Mouse (Mus musculus): ENCODE measurements around the gene Gnb4.

Gene Gnb4

DNA sequence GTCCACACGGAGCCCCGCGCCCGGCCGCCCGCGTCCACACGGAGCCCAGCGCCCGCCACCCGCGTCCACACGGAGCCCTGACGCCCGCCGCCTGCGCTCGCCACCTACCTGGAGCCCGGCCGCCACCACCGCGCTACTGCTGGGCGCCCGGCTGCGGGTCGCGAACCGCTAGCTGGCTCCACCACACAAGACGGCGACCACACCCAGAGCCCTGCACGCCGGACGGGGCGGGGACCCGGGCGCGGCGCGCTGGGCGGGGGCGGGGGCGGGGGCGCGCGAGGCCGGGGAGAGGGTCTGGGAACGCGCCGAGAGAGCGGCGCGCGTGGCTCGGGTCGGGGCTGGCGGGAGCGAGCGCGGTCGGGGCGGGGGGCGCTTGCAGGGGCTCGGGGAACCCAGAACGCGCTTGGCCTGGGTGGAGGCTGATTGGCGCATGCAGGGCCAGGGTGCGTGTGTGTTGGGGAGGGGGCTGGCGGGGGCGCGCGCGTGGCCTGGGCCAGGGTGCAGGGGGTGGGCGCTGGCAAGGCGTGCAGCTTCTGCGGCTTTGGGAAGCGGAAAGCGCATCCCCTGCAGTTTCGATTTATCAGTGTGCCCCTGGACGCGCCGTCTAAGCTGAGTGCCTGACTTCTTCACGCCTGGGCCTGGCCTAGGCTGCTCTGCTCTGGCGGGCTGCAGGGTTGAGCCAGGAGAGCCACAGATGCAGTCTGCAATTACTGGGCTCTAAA is at the start of gene Gnb4:
Gene Gnb4, minus strand, starts transcription at position 255 of the 722 bp plus-strand sequence.
- no peak for DNase-seq (ENCODE audit: low read depth)

DNA sequence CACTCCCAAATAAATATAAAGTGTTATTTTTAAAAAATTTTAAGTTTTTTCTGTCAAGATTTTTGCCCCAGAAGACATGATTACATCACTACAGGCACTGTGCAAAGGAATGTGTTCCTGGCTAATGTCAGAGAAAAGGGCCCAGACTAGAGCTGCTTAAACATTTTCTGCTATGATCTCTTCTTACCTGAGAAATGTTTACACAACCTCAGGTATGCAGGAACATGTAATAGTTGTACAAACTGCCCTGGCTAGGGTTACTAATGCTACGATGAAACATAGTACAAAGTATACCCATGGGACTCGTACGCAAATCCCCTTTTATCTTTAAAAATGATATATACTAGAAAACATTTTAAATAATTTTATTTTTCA is 45.2 kb upstream of the Gnb4 start:
- DNase-seq (ENCODE audit: low read depth) = no peak

DNA sequence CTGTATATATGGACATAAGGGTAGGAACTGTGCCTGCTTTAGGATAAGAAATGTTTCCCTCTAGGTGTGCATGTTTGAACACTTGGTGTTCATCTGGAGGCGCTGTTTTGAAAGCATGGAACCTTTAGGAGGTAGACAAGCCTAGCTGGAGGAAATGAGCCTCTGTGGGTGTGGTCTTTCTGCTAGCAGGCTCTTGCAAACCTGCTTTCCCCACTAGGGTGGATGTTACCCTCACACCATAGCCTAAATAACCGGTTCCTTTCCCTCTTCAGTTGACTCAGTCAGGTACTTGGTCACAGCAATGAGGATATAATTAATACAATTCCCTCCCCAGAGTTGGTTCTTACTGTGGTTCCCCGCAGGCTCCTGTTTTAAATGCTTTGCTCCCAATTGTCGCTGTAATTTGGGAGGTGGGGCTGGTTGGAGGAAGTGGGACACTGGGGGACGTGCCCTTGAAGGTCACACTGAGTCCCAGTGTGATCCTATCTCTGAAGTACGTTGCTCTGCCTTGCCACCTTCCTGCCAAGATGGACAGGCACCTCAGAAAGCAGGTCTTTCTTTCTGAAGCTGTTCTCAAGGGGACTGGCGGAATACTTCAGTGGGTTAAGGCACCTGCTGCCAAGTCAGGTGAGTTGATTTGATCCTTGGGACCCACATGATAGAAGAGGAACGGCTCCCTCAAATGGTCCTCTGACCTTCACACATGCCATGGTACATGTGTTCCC is 44.6 kb upstream of the Gnb4 start:
- DNase-seq (ENCODE audit: low read depth) = no peak

DNA sequence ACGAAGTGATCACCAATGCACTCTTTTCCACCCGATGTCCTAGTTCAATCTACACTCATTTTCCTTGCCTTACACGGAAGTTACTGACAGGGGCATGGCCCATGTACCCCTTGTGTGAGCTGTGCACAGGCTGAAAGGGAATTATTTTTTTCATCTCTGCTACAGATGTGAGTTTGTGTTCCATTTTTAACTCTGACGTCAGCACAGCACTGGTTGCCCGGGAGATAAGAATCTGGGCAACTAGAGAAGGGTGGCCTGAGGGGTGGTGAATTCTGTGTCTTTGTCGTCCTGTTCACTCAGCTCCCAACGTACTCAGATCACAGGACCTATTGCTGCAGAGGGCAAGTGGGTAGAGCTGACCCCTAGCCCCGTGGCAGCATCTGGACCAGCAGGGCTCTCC is 43.9 kb upstream of the Gnb4 start:
- DNase-seq (ENCODE audit: low read depth) = no peak

DNA sequence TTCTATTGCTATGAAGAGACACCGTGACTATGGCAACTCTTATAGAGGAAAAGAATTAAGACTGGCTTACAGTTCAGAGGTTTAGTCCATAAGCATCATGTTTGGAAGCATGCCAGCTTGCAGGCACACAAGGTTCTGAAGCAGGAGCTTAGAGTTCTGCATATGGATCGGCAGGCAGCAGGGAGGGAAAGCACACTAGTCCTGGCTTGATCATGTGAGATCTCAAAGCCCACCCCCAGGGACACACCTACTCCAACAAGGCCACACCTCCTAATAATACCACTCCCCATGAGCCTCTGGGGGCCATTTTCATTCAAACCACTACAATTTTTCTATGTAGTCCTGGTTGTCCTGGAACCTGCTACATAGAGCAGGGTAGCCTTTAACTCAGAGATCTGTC is 43.1 kb upstream of the Gnb4 start:
- DNase-seq (ENCODE audit: low read depth) = no peak

DNA sequence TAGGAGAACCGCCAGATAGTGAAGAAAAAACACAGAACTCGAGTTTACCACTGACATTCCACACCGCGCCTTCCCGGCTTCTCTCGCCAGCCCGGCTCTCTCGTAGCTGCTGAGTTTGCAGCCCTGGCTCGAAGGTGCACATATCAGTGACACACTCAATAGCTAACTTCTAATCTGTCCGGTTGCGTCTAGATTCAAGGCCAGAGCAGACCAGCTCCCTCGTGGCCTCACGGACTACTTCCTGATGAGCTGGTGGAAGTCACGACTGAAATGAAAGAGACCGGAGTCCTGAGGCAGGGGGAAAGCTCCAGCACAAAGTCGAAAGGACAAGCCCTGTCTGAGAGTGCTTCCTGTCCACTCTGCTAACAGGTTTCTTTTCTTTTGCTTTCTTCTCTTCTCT is 42.4 kb upstream of the Gnb4 start:
- DNase-seq (ENCODE audit: low read depth) = no peak

DNA sequence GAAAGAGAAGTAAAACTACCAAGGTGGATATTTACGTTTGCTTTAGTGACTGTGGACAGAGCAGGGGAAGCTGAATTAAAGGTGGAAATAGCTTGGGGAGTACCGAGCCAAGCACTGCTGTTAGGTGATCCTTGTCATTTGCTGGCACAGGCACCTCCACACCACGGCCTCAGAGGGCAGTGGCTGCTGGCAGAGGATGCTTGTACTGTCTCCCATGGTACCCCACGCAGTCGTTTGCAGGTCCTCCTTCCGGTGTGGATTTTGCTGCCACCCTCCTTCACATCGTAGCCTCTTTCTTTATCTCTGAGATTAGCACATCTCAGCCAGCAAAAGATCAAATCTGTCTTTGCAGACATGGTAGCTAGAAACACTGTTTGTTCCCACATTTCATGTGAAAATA is 42.0 kb upstream of the Gnb4 start:
- DNase-seq (ENCODE audit: low read depth) = no peak

GRCm38 (mm10) chr3:32656398-32656994 is 40.1 kb upstream of the Gnb4 start:
- no peak for DNase-seq (ENCODE audit: low read depth)

DNA sequence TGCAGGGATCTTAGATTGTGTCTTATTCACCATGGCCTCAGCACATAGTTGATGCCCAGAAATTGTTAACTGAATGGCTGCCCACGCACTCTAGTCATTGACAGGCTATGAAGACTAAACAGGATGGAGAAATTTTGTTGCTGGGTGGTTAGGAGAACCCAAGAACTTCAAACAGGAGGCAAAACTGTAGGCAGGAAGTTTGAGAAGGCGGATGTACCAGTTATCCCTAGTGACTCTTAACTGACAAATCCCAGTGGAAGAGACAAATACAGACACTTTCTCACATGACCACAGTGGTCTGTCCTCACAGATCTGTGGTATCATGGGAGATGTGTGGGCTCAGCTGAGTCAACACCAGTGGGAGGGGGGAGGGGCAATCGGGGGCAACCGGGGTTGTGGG is 39.6 kb upstream of the Gnb4 start:
- DNase-seq (ENCODE audit: low read depth) = no peak

DNA sequence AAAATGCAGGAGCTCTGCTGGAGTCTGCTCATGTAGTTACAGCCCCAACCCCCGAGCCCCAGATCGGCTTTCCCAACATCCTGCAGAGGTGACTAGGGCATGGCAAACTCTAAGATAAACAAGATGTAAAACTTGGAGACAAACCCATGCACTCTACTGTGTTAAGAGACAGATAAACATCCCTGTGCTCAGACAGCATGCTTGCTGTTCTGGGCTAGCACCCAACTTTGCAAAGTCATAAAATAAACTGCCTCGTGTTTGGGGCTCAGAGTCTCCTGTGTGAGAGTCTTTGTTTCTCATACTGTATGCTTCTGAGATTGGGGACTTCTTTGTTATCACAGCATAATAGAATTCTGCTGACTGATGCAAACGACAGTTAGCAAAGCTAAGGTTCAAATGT is 36.4 kb upstream of the Gnb4 start:
- DNase-seq (ENCODE audit: low read depth) = no peak

DNA sequence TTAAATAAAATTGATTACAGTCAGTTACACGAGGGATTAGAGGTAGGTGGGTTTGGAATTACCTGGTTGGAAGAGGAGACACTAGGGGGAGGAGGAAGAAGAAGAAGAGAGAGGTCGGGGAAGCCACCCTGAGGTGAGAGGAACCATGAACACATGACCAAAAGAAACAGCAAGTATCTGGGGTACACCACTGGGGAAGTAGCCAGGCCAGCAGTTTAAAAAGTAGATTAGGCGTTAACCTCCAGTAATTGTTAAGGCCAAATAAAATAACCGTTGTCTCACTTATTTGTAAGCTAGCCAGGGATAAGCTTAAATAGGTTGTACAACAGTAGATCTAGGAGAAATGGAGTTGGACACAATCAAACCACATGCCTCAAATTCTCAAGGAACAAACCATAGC is 32.9 kb upstream of the Gnb4 start:
- no peak for DNase-seq (ENCODE audit: low read depth)

DNA sequence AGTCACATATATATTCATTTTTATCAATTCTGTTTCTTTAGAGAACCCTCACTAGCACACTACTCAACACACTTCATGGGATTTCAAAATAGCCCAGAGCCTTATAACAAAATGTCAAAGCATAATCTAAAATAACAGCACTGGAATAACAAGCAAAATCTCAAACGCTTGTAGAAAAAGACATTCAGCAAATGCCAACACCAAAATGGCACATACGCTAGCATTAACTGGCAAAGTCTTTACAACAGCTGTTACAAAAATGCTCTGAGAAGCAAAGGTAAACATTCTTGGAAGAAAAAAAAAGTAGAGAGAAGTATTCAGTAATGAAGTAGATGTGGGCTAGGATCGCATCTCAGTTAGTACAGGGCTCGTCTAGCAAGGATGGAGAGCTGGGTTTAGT is 30.5 kb upstream of the Gnb4 start:
- no peak for DNase-seq (ENCODE audit: low read depth)

DNA sequence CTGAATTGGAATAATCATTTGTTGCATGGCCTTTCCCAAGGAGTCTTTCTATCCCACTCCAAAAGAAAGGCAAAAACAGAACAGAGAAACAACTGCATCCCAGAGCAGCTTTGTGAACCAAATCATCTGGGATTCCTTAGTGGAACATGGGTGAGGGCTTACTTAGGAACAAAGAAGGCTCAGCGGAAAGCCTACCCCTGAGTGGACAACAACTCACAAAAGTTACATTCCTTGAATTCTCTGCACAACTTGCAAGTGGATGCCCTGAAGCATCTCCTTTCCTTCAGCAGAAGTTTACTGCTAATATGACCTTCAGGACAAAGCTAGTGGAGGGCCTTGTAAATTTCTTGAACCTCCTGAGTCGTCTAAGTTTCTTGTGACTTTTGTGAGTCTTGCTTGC is 28.4 kb upstream of the Gnb4 start:
- DNase-seq (ENCODE audit: low read depth) = no peak

- DNase-seq (ENCODE audit: low read depth) = no peak
Measured at GRCm38 (mm10) chr3:32642116-32642515, 25.7 kb upstream of the Gnb4 start.

DNA sequence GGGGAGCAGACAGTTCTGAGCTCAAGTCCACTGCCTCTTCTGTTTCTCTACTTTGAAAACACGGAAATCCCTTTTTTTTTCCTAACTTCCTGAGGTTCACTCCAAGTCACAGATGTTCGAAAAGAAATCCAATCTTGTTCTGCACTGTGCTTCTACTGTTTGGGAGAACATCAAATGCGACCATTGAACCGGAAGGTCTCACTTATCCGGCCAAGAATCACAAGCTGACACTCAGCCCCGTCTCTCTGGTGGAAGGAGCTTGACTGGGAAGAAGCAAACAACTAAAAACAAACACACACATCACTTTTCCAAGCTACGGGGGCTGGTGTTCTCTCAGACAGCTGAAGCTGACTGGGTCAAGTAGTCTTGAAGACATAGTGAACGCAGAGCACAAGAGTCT is 21.9 kb upstream of the Gnb4 start:
- no peak for DNase-seq (ENCODE audit: low read depth)

GRCm38 (mm10) chr3:32632760-32633264 is 16.4 kb upstream of the Gnb4 start:
- DNase-seq (ENCODE audit: low read depth) = no peak

- no peak for DNase-seq (ENCODE audit: low read depth)
Measured at GRCm38 (mm10) chr3:32630210-32630609, 13.8 kb upstream of the Gnb4 start.

DNA sequence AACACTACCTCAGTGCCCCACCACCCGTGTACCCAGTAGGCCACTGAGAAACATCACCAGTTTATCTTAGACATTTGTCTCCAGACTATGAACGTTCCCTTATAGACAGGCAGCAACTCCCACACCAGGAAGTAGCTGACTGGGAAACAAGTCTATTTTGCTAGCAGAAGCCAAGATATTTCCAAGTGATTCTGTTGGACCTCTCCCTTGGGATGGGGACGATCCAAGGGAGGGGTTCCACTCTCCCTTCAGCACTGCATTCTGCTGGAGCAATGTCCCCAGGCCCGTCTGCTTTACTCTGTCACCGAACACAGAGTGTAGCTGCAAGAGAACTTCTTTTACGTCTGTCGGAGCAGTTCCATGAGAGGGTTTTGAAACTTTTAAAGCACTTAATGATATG is 11.8 kb upstream of the Gnb4 start:
- no peak for DNase-seq (ENCODE audit: low read depth)

GRCm38 (mm10) chr3:32622106-32622505 is 5.7 kb upstream of the Gnb4 start:
- DNase-seq (ENCODE audit: low read depth) = no peak

- no peak for DNase-seq (ENCODE audit: low read depth)
Measured at GRCm38 (mm10) chr3:32621658-32622057, 5.3 kb upstream of the Gnb4 start.

DNA sequence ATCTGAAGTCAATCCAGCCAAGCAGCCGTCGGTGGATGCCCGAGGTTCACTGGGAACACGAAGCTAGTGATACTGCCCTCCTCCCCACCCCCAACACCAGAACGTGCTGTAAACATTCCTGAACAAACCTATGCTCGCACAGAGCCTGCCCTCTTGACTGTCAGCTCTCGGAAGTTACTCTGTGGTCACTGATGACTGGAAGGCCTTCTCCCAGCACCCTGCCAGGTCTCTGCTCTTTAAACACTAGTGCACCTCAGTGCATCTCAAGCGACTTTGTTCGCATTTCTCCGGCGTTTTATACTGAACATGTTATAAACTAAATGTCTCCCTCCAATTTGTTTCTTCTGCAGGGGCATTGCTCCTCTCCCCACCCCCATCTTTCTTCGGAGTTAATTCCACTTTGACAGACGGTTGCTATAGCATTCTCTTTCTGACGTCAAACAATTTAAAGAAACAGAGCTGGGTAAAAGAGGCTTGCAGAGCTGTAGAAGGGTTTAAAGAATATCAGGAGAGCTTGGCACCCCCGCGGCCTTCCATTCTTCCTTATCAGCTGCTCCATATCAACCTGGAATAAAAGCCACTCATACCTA is 763 bp upstream of the Gnb4 start:
- no peak for DNase-seq (ENCODE audit: low read depth)

DNA sequence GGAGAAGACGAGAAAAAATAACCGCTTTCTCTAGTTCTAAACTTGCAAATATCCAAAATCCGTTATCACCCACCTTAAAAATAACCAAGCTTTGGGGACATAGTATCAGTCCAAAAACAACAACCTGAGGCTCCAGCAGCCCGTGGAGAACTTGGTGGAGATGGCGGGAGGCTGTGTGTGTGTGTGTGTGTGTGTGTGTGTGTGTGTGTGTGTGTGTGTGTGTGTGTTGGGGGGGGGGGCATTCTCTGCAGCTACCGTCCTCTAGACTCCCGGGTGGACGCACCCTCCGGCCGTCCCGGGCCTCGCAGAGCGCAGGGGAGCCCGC is 417 bp downstream of the Gnb4 start:
- no peak for DNase-seq (ENCODE audit: low read depth)

GRCm38 (mm10) chr3:32615376-32615775 is 1.0 kb downstream of the Gnb4 start:
- no peak for DNase-seq (ENCODE audit: low read depth)

Data from c-Kit-positive CD71-positive TER-119-negative erythroid progenitor cells, embryonic 14.5 days (primary cell).